Mouse (Mus musculus): Measurements from ENCODE around the gene N4bp2l1. TPM values are rescaled to one million over a fixed set of nuclear protein-coding genes. Genes with fewer than 3 reads are reported as not detected.

The N4bp2l1 gene
- total RNA-seq, 1 experiment from 2014 or later, result 127 TPM

Other genes with a start within 250 kb of the N4bp2l1 start
- not detected in 2 replicates for gene Zar1l, start 79.0 kb downstream of the N4bp2l1 start, total RNA-seq (2017)
- gene Brca2, start 74.6 kb downstream of the N4bp2l1 start, total RNA-seq (2017), result 6.8 and 7.8 TPM in 2 replicates
- gene N4bp2l2, start 69.0 kb upstream of the N4bp2l1 start, total RNA-seq (2017), result 162 and 165 TPM in 2 replicates
- 34.8 and 38.2 TPM in 2 replicates for gene Pds5b, start 76.6 kb upstream of the N4bp2l1 start, total RNA-seq (2017)